ENCODE assay signal across 8 mouse cellular contexts in genomic region chr2:35462791-35463281, GRCm38 (mm10). TPM values are rescaled to one million over a fixed set of nuclear protein-coding genes. Genes with fewer than 3 reads are reported as not detected.
DNase-seq lines count a peak whose midpoint lies in the region; ATAC-seq and TF ChIP-seq lines count a peak whose summit lies in the region.

TSS of gene Ggta1 (minus strand) at chr2:35463231.

- H3K9ac ChIP-seq in embryonic facial prominence, embryonic 12.5 days = peak within 1 kb of the TSS; percentile 75
- H3K9ac ChIP-seq in lung, postnatal 0 days (replicated peaks; ENCODE audit: low read depth) = peak within 1 kb of the TSS; percentile 20
- peak within 1 kb of the TSS; percentile 89 for H3K9ac ChIP-seq in stomach, embryonic 16.5 days (ENCODE audit: low read length)

- peak within 1 kb of the TSS; percentile 98 for H3K4me2 ChIP-seq in embryonic facial prominence, embryonic 12.5 days (replicated peaks)
- peak within 1 kb of the TSS; percentile 83 for H3K4me2 ChIP-seq in lung, postnatal 0 days (replicated peaks; ENCODE audit: low read depth, low read length)
- peak within 1 kb of the TSS; percentile 90 for H3K4me2 ChIP-seq in stomach, embryonic 16.5 days (ENCODE audit: low read depth, low read length)

- no peak for TF ChIP-seq EP300 in lung, postnatal 0 days (IDR thresholded peaks at IDR 0.05)

- peaks cover 30% of the 10 kb centered on the region for H3K4me1 ChIP-seq in embryonic facial prominence, embryonic 12.5 days
- H3K4me1 ChIP-seq in lung, postnatal 0 days (ENCODE audit: insufficient read depth, low read depth, low read length) = no peaks in the 10 kb centered on the region; the same call in 1 of the 2 replicates
- peaks cover 18% of the 10 kb centered on the region; the same call in 1 of the 2 replicates for H3K4me1 ChIP-seq in stomach, embryonic 16.5 days (ENCODE audit: control insufficient read depth, insufficient read depth, low read length)

- no peak for DNase-seq in adrenal gland, adult 8-10 months
- no peak for DNase-seq in adrenal gland, adult 18-20 months (ENCODE audit: low spot score in 2 of 2)
- DNase-seq in 3T3-L1 (ENCODE audit: low read depth, low spot score) = peak; percentile 57
- DNase-seq in lung, postnatal 0 days (ENCODE audit: low spot score) = no peak
- no peak for DNase-seq in left cerebral cortex, adult 8-10 months (ENCODE audit: low spot score in 2 of 2)

- no peak for TF ChIP-seq CTCF in lung, postnatal 0 days (IDR thresholded peaks at IDR 0.05)

- H3K4me3 ChIP-seq in embryonic facial prominence, embryonic 12.5 days = peak within 1 kb of the TSS; percentile 52
- H3K4me3 ChIP-seq in lung, postnatal 0 days (ENCODE audit: low read depth, low read length) = peak within 1 kb of the TSS; percentile 38
- peak within 1 kb of the TSS; percentile 66 for H3K4me3 ChIP-seq in stomach, embryonic 16.5 days (replicated peaks; ENCODE audit: low read length)

- no peaks in the 10 kb centered on the region for H3K36me3 ChIP-seq in embryonic facial prominence, embryonic 12.5 days
- H3K36me3 ChIP-seq in lung, postnatal 0 days (ENCODE audit: insufficient read depth, low read length) = no peaks in the 10 kb centered on the region
- no peaks in the 10 kb centered on the region for H3K36me3 ChIP-seq in stomach, embryonic 16.5 days (ENCODE audit: control insufficient read depth, insufficient read depth, low read length)

- 0 out of 2 replicates have a peak within 1 kb of the TSS, but pooled peaks have one; percentile 30 for H3K27ac ChIP-seq in embryonic facial prominence, embryonic 12.5 days
- peak within 1 kb of the TSS; percentile 71 for H3K27ac ChIP-seq in lung, postnatal 0 days (ENCODE audit: low read length)
- peak within 1 kb of the TSS; percentile 81 for H3K27ac ChIP-seq in stomach, embryonic 16.5 days (ENCODE audit: low read length)

- no peak for ATAC-seq in embryonic facial prominence, embryonic 12.5 days (ENCODE audit: insufficient number of reproducible peaks, insufficient read depth, low FRiP score, low TSS enrichment)
- ATAC-seq in hematopoietic stem cell, adult 5-6 weeks (replicated peaks in 1 of 2; ENCODE audit: insufficient read depth in 1 of 2, low FRiP score in 2 of 2, low TSS enrichment in 1 of 2, low read depth in 1 of 2, poor library complexity in 2 of 2, severe bottlenecking in 2 of 2) = no peak
- no peak for ATAC-seq in lung, postnatal 0 days
- peak; percentile 6; the same call in 1 of the 2 replicates for ATAC-seq in stomach, embryonic 16.5 days (ENCODE audit: insufficient read depth, low FRiP score)

- H3K27me3 ChIP-seq in embryonic facial prominence, embryonic 12.5 days = peaks cover 9% of the 10 kb centered on the region; the same call in 1 of the 2 replicates
- H3K27me3 ChIP-seq in lung, postnatal 0 days (replicated peaks; ENCODE audit: insufficient read depth, low read length) = no peaks in the 10 kb centered on the region
- no peaks in the 10 kb centered on the region for H3K27me3 ChIP-seq in stomach, embryonic 16.5 days (ENCODE audit: control insufficient read depth, insufficient read depth, low read length)

- 16% methylated on average over 7 of the region's 7 CpGs for WGBS in embryonic facial prominence, embryonic 12.5 days
- 22% methylated on average over 7 of the region's 7 CpGs for WGBS in lung, postnatal 0 days
- WGBS in stomach, embryonic 16.5 days = 19% methylated on average over 7 of the region's 7 CpGs

- H3K9me3 ChIP-seq in embryonic facial prominence, embryonic 12.5 days = no peaks in the 10 kb centered on the region
- no peaks in the 10 kb centered on the region for H3K9me3 ChIP-seq in lung, postnatal 0 days (ENCODE audit: low read length)
- H3K9me3 ChIP-seq in stomach, embryonic 16.5 days (replicated peaks; ENCODE audit: control insufficient read depth, low read length) = no peaks in the 10 kb centered on the region

RNA-seq across cellular contexts. Expression of gene Ggta1, which starts in this region (rescaled TPM):
- total RNA-seq in adrenal gland, adult 8-10 months (2022) = 10 to 100 TPM in 3 of 4 experiments, 1 to 10 TPM in 1; 8.8 to 14.1 (median 10.8) TPM
- total RNA-seq in adrenal gland, adult 18-20 months (2021) = 1 to 10 TPM; 9.4 to 9.8 TPM
- polyA plus RNA-seq in embryonic facial prominence, embryonic 12.5 days (2016; fragmentation: Nextera tagmentation; extraction: Ambion mirVana) = 9.8 and 10.8 TPM in 2 replicates
- total RNA-seq in hematopoietic stem cell, adult 5-6 weeks (2017) = 65.5 and 86.1 TPM in 2 replicates
- polyA plus RNA-seq in lung, postnatal 0 days (2015; fragmentation: Nextera tagmentation; extraction: Ambion mirVana) = 21.8 and 25.6 TPM in 2 replicates
- 28.1 and 28.9 TPM in 2 replicates for polyA plus RNA-seq in stomach, embryonic 16.5 days (2015; fragmentation: Nextera tagmentation; extraction: Ambion mirVana)
- total RNA-seq in left cerebral cortex, adult 8-10 months (2022) = 1 to 10 TPM; 4.0 to 7.7 (median 5.6) TPM

Comparison
In these comparisons a context has a peak if more than half of its experiments do, and no peak if none do; other contexts are left out.
1. H3K27ac ChIP-seq: peak in every context shown above with its lines; median percentile 81 in stomach, embryonic 16.5 days; 71 in lung, postnatal 0 days; 30 in embryonic facial prominence, embryonic 12.5 days.
2. H3K9ac ChIP-seq: peak in every context shown above with its lines; median percentile 89 in stomach, embryonic 16.5 days; 75 in embryonic facial prominence, embryonic 12.5 days; 20 in lung, postnatal 0 days.